In genomic region chr15:97831242-97831986, GRCm38 (mm10) we compare ENCODE assay signal across 8 mouse cellular contexts. TPM values are rescaled to one million over a fixed set of nuclear protein-coding genes. Genes with fewer than 3 reads are reported as not detected.
DNase-seq lines count a peak whose midpoint lies in the region; ATAC-seq and TF ChIP-seq lines count a peak whose summit lies in the region.

No protein-coding gene starts in this region.

- no peaks in the 10 kb centered on the region for H3K36me3 ChIP-seq in hindbrain, postnatal 0 days (ENCODE audit: insufficient read depth, low read length)
- H3K36me3 ChIP-seq in liver, adult 2 months (ENCODE audit: control insufficient read depth, insufficient read depth, low read length), result no peaks in the 10 kb centered on the region
- H3K36me3 ChIP-seq in midbrain, embryonic 16.5 days (ENCODE audit: control insufficient read depth, insufficient read depth, low read length), result no peaks in the 10 kb centered on the region
- no peaks in the 10 kb centered on the region for H3K36me3 ChIP-seq in stomach, postnatal 0 days (ENCODE audit: control insufficient read depth, insufficient read depth, low read length)

- TF ChIP-seq POLR2A in liver, adult 2 months (IDR thresholded peaks at IDR 0.05; ENCODE audit: extremely low read depth, insufficient read depth, low read length), result no peak

- H3K4me2 ChIP-seq in hindbrain, postnatal 0 days (ENCODE audit: low read depth, low read length), result peak overlapping the region; percentile 64
- H3K4me2 ChIP-seq in midbrain, embryonic 16.5 days (ENCODE audit: low read length), result peak overlapping the region; percentile 62
- peak overlapping the region; percentile 71 for H3K4me2 ChIP-seq in stomach, postnatal 0 days (replicated peaks; ENCODE audit: low read depth)

- ATAC-seq in hindbrain, postnatal 0 days, result peak; percentile 79
- ATAC-seq in midbrain, embryonic 16.5 days, result peak; percentile 85
- ATAC-seq in stomach, postnatal 0 days (ENCODE audit: low FRiP score, low TSS enrichment), result peak; percentile 83

- DNase-seq in ovary, postnatal 36 days (ENCODE audit: low spot score), result peak; percentile 69
- DNase-seq in ovary, postnatal 10 days (ENCODE audit: low spot score), result no peak
- DNase-seq in cerebellum, adult 9-11 months, result peak; percentile 78
- DNase-seq in gastrocnemius, postnatal 10 days, result peak; percentile 67
- peak; percentile 78 for DNase-seq in hindbrain, postnatal 0 days (ENCODE audit: low spot score)
- DNase-seq in liver, adult 2 months (ENCODE audit: extremely low read depth, low read depth, low spot score), result no peak
- peak; percentile 81 for DNase-seq in stomach, postnatal 0 days (ENCODE audit: low spot score)

- H3K27ac ChIP-seq in hindbrain, postnatal 0 days, result peak overlapping the region; percentile 98
- H3K27ac ChIP-seq in liver, adult 2 months (replicated peaks; ENCODE audit: insufficient read depth, low read depth, low read length), result peak overlapping the region; percentile 79
- H3K27ac ChIP-seq in midbrain, embryonic 16.5 days (ENCODE audit: low read length), result peak overlapping the region; percentile 96
- H3K27ac ChIP-seq in stomach, postnatal 0 days (replicated peaks), result peak overlapping the region; percentile 98

- WGBS in hindbrain, postnatal 0 days, result 1% methylated on average over 56 of the region's 84 CpGs
- 1% methylated on average over 64 of the region's 84 CpGs for WGBS in liver, adult 2 months
- under 1% methylated on average over 67 of the region's 84 CpGs for WGBS in midbrain, embryonic 16.5 days
- WGBS in stomach, postnatal 0 days, result under 1% methylated on average over 66 of the region's 84 CpGs

- H3K27me3 ChIP-seq in hindbrain, postnatal 0 days (ENCODE audit: insufficient read depth, low read length), result no peaks in the 10 kb centered on the region
- no peaks in the 10 kb centered on the region for H3K27me3 ChIP-seq in liver, adult 2 months (ENCODE audit: control insufficient read depth, insufficient read depth, low read length)
- H3K27me3 ChIP-seq in midbrain, embryonic 16.5 days (ENCODE audit: control insufficient read depth, insufficient read depth, low read depth, low read length), result no peaks in the 10 kb centered on the region
- no peaks in the 10 kb centered on the region for H3K27me3 ChIP-seq in stomach, postnatal 0 days (ENCODE audit: control insufficient read depth, insufficient read depth, low read length)

- peak; percentile 11; the same call in 1 of the 2 replicates for TF ChIP-seq CTCF in hindbrain, postnatal 0 days (IDR thresholded peaks at IDR 0.05; ENCODE audit: low read depth)
- no peak for TF ChIP-seq CTCF in liver, adult 2 months (IDR thresholded peaks at IDR 0.05; ENCODE audit: low read depth, low read length)
- TF ChIP-seq CTCF in stomach, postnatal 0 days (IDR thresholded peaks at IDR 0.05; ENCODE audit: low read depth), result peak; percentile 36; the same call in 1 of the 2 replicates

- peaks cover 26% of the 10 kb centered on the region for H3K4me1 ChIP-seq in hindbrain, postnatal 0 days (ENCODE audit: insufficient read depth, low read length)
- peaks cover 6% of the 10 kb centered on the region for H3K4me1 ChIP-seq in liver, adult 2 months (ENCODE audit: control insufficient read depth, insufficient read depth, low read length)
- H3K4me1 ChIP-seq in midbrain, embryonic 16.5 days (ENCODE audit: control insufficient read depth, insufficient read depth, low read length), result peaks cover 44% of the 10 kb centered on the region
- 0 out of 2 replicates have a peak, but pooled peaks cover 2% of the 10 kb centered on the region for H3K4me1 ChIP-seq in stomach, postnatal 0 days (replicated peaks; ENCODE audit: control insufficient read depth, insufficient read depth)

- no peak for TF ChIP-seq EP300 in stomach, postnatal 0 days (optimal IDR thresholded peaks at IDR 0.05)

- peaks cover 2% of the 10 kb centered on the region; the same call in 1 of the 2 replicates for H3K79me2 ChIP-seq in liver, adult 2 months (ENCODE audit: control insufficient read depth, insufficient read depth, low read length)

- H3K9ac ChIP-seq in hindbrain, postnatal 0 days (replicated peaks; ENCODE audit: low read length), result peak overlapping the region; percentile 98
- peak overlapping the region; percentile 68 for H3K9ac ChIP-seq in liver, adult 2 months (ENCODE audit: low read depth, low read length)
- peak overlapping the region; percentile 99 for H3K9ac ChIP-seq in midbrain, embryonic 16.5 days (ENCODE audit: low read depth, low read length)
- H3K9ac ChIP-seq in stomach, postnatal 0 days (ENCODE audit: low read length), result peak overlapping the region; percentile 95

- peak overlapping the region; percentile 88 for H3K4me3 ChIP-seq in hindbrain, postnatal 0 days (ENCODE audit: low read length)
- peak overlapping the region; percentile 70 for H3K4me3 ChIP-seq in liver, adult 2 months (ENCODE audit: insufficient read depth, low read depth, low read length)
- peak overlapping the region; percentile 83 for H3K4me3 ChIP-seq in midbrain, embryonic 16.5 days (ENCODE audit: low read depth, low read length)
- peak overlapping the region; percentile 85 for H3K4me3 ChIP-seq in stomach, postnatal 0 days (ENCODE audit: low read depth, low read length)

- H3K9me3 ChIP-seq in hindbrain, postnatal 0 days (ENCODE audit: low read length), result no peaks in the 10 kb centered on the region
- H3K9me3 ChIP-seq in midbrain, embryonic 16.5 days (replicated peaks; ENCODE audit: control insufficient read depth, low read length, poor library complexity, severe bottlenecking), result no peaks in the 10 kb centered on the region
- H3K9me3 ChIP-seq in stomach, postnatal 0 days (ENCODE audit: control insufficient read depth, low read length), result no peaks in the 10 kb centered on the region

RNA-seq across cellular contexts. Expression of gene Hdac7, which starts 12.9 kb away (rescaled TPM):
- total RNA-seq in gastrocnemius, postnatal 10 days (2021), result 10 to 100 TPM; 24.5 to 40.3 TPM
- 23.6 and 28.6 TPM in 2 replicates for total RNA-seq in hindbrain, postnatal 0 days (2014; rRNA removed)
- 21.7 and 23.7 TPM in 2 replicates for polyA plus RNA-seq in hindbrain, postnatal 0 days (2015; fragmentation: Nextera tagmentation; extraction: Ambion mirVana)
- 2.5 and 3.4 TPM in 2 replicates for total RNA-seq in liver, adult 2 months (2014; rRNA removed)
- 5.9 and 9.5 TPM in 2 replicates for polyA plus RNA-seq in liver, adult 2 months (2012; rRNA removed)
- polyA plus RNA-seq in midbrain, embryonic 16.5 days (2015; fragmentation: Nextera tagmentation; extraction: Ambion mirVana), result 28.6 and 31.5 TPM in 2 replicates
- polyA plus RNA-seq in stomach, postnatal 0 days (2015; fragmentation: Nextera tagmentation; extraction: Ambion mirVana), result 8.0 and 9.4 TPM in 2 replicates

RNA-seq across cellular contexts. Expression of gene Slc48a1, which starts 53.1 kb away (rescaled TPM):
- 10 to 100 TPM; 34.5 to 42.6 TPM for total RNA-seq in gastrocnemius, postnatal 10 days (2021)
- total RNA-seq in hindbrain, postnatal 0 days (2014; rRNA removed), result 84.4 and 89.3 TPM in 2 replicates
- 140 and 152 TPM in 2 replicates for polyA plus RNA-seq in hindbrain, postnatal 0 days (2015; fragmentation: Nextera tagmentation; extraction: Ambion mirVana)
- total RNA-seq in liver, adult 2 months (2014; rRNA removed), result 15.2 and 21.1 TPM in 2 replicates
- 54.9 and 58.6 TPM in 2 replicates for polyA plus RNA-seq in liver, adult 2 months (2012; rRNA removed)
- 92.1 and 100 TPM in 2 replicates for polyA plus RNA-seq in midbrain, embryonic 16.5 days (2015; fragmentation: Nextera tagmentation; extraction: Ambion mirVana)
- 36.7 and 40.7 TPM in 2 replicates for polyA plus RNA-seq in stomach, postnatal 0 days (2015; fragmentation: Nextera tagmentation; extraction: Ambion mirVana)

Comparison
In these comparisons a context has a peak if more than half of its experiments do, and no peak if none do; other contexts are left out.
1. DNase-seq: peak in ovary, postnatal 36 days (single experiment), cerebellum, adult 9-11 months (single experiment), gastrocnemius, postnatal 10 days (single experiment), hindbrain, postnatal 0 days (single experiment) and stomach, postnatal 0 days (single experiment); none in ovary, postnatal 10 days (single experiment) and liver, adult 2 months (single experiment).
2. Peak in every context shown above with its lines, with median percentiles within 50 percentile points of each other: ATAC-seq, H3K27ac ChIP-seq, H3K4me2 ChIP-seq, H3K4me3 ChIP-seq and H3K9ac ChIP-seq.